Mouse (Mus musculus): Measurements from ENCODE around the gene Arsb. TPM values are rescaled to one million over a fixed set of nuclear protein-coding genes. Genes with fewer than 3 reads are reported as not detected.

Arsb gene
- 4.5 and 6.5 TPM in 2 replicates for polyA plus RNA-seq (2016; fragmentation: Nextera tagmentation; extraction: Ambion mirVana)

- WGBS = under 1% methylated on average over 66 of the region's 66 CpGs
These were observed at the start of gene Arsb for GRCm38 (mm10) chr13:93771588-93772278. Gene Arsb, plus strand, starts transcription at chr13:93771630.

GRCm38 (mm10) chr13:93721916-93722315 is 49.5 kb upstream of the Arsb start:
- Histone ChIP-seq H3K4me3 (no peak overlapping the region), H3K27ac (replicated peaks) (no peak overlapping the region), H3K4me1 (peaks cover 13% of the 10 kb centered on the region), H3K9me3 (replicated peaks) (no peaks in the 10 kb centered on the region), H3K27me3 (ENCODE audit: low read depth, poor library complexity, severe bottlenecking) (peaks cover 4% of the 10 kb centered on the region; the same call in 1 of the 2 replicates), H3K36me3 (no peaks in the 10 kb centered on the region)
- DNase-seq (ENCODE audit: low spot score) = no peak
- WGBS = 89% methylated on average over 4 of the region's 4 CpGs

More at GRCm38 (mm10) chr13:93771588-93772278, at the start of gene Arsb:
- peak within 1 kb of the TSS; percentile 93 for H3K27ac ChIP-seq (replicated peaks)
- H3K36me3 ChIP-seq = no peaks in the 10 kb centered on the region
- H3K4me3 ChIP-seq = peak within 1 kb of the TSS; percentile 64
- no peaks in the 10 kb centered on the region for H3K9me3 ChIP-seq (replicated peaks)
- peak; percentile 90 for DNase-seq (ENCODE audit: low spot score)
- peaks cover 17% of the 10 kb centered on the region for H3K4me1 ChIP-seq
- peaks cover 38% of the 10 kb centered on the region for H3K27me3 ChIP-seq (ENCODE audit: low read depth, poor library complexity, severe bottlenecking)

- Histone ChIP-seq H3K9me3 (replicated peaks) (no peaks in the 10 kb centered on the region), H3K27ac (replicated peaks) (no peak overlapping the region), H3K4me1 (peaks cover 8% of the 10 kb centered on the region), H3K36me3 (no peaks in the 10 kb centered on the region), H3K4me3 (no peak overlapping the region), H3K27me3 (ENCODE audit: low read depth, poor library complexity, severe bottlenecking) (peaks cover 4% of the 10 kb centered on the region; the same call in 1 of the 2 replicates)
- DNase-seq (ENCODE audit: low spot score) = no peak
- 85% methylated on average over 3 of the region's 3 CpGs for WGBS
These were observed 48.0 kb upstream of the Arsb start for GRCm38 (mm10) chr13:93723455-93723854.

- H3K27ac ChIP-seq (replicated peaks) = no peak overlapping the region
- WGBS = 42% methylated on average over 2 of the region's 2 CpGs
- no peak for DNase-seq (ENCODE audit: low spot score)
- no peak overlapping the region for H3K4me3 ChIP-seq
- H3K27me3 ChIP-seq (ENCODE audit: low read depth, poor library complexity, severe bottlenecking) = peaks cover 4% of the 10 kb centered on the region; the same call in 1 of the 2 replicates
- no peaks in the 10 kb centered on the region for H3K9me3 ChIP-seq (replicated peaks)
- no peaks in the 10 kb centered on the region for H3K36me3 ChIP-seq
- peaks cover 8% of the 10 kb centered on the region for H3K4me1 ChIP-seq
These were observed 47.2 kb upstream of the Arsb start for GRCm38 (mm10) chr13:93724206-93724605.

GRCm38 (mm10) chr13:93735131-93735636 is 36.2 kb upstream of the Arsb start:
- H3K9me3 ChIP-seq (replicated peaks) = no peaks in the 10 kb centered on the region
- no peaks in the 10 kb centered on the region for H3K36me3 ChIP-seq
- no peaks in the 10 kb centered on the region for H3K27me3 ChIP-seq (ENCODE audit: low read depth, poor library complexity, severe bottlenecking)
- 91% methylated on average over 5 of the region's 5 CpGs for WGBS
- H3K27ac ChIP-seq (replicated peaks) = no peak overlapping the region
- no peak for DNase-seq (ENCODE audit: low spot score)
- no peak overlapping the region for H3K4me3 ChIP-seq
- H3K4me1 ChIP-seq = no peaks in the 10 kb centered on the region

- 42% methylated on average over 8 of the region's 8 CpGs for WGBS
- Histone ChIP-seq H3K27ac (replicated peaks) (no peak overlapping the region), H3K4me3 (no peak overlapping the region), H3K36me3 (no peaks in the 10 kb centered on the region), H3K4me1 (peaks cover 8% of the 10 kb centered on the region; the same call in 1 of the 2 replicates), H3K9me3 (replicated peaks) (no peaks in the 10 kb centered on the region), H3K27me3 (ENCODE audit: low read depth, poor library complexity, severe bottlenecking) (no peaks in the 10 kb centered on the region)
- DNase-seq (ENCODE audit: low spot score) = no peak
These were observed 27.3 kb upstream of the Arsb start for GRCm38 (mm10) chr13:93744118-93744517.

GRCm38 (mm10) chr13:93752597-93753400 is 18.6 kb upstream of the Arsb start:
- Histone ChIP-seq H3K4me3 (peak overlapping the region; percentile 26; the same call in 1 of the 2 replicates), H3K36me3 (no peaks in the 10 kb centered on the region), H3K27ac (replicated peaks) (peak overlapping the region; percentile 84), H3K4me1 (peaks cover 52% of the 10 kb centered on the region), H3K9me3 (replicated peaks) (no peaks in the 10 kb centered on the region), H3K27me3 (ENCODE audit: low read depth, poor library complexity, severe bottlenecking) (no peaks in the 10 kb centered on the region; the same call in 1 of the 2 replicates)
- DNase-seq (ENCODE audit: low spot score) = peak; percentile 72
- 30% methylated on average over 14 of the region's 14 CpGs for WGBS

- Histone ChIP-seq H3K9me3 (replicated peaks) (no peaks in the 10 kb centered on the region), H3K27ac (replicated peaks) (no peak overlapping the region), H3K4me1 (peaks cover 63% of the 10 kb centered on the region), H3K4me3 (no peak overlapping the region), H3K27me3 (ENCODE audit: low read depth, poor library complexity, severe bottlenecking) (no peaks in the 10 kb centered on the region; the same call in 1 of the 2 replicates), H3K36me3 (no peaks in the 10 kb centered on the region)
- no peak for DNase-seq (ENCODE audit: low spot score)
- 90% methylated on average over 4 of the region's 4 CpGs for WGBS
These were observed 16.3 kb upstream of the Arsb start for GRCm38 (mm10) chr13:93755084-93755483.

- no peak for DNase-seq (ENCODE audit: low spot score)
- 91% methylated on average over 7 of the region's 7 CpGs for WGBS
- H3K4me3 ChIP-seq = no peak overlapping the region
- H3K4me1 ChIP-seq = peaks cover 57% of the 10 kb centered on the region
- no peak overlapping the region; the same call in 1 of the 2 replicates for H3K27ac ChIP-seq (replicated peaks)
- no peaks in the 10 kb centered on the region; the same call in 1 of the 2 replicates for H3K36me3 ChIP-seq
- no peaks in the 10 kb centered on the region; the same call in 1 of the 2 replicates for H3K27me3 ChIP-seq (ENCODE audit: low read depth, poor library complexity, severe bottlenecking)
- H3K9me3 ChIP-seq (replicated peaks) = no peaks in the 10 kb centered on the region
These were observed 14.8 kb upstream of the Arsb start for GRCm38 (mm10) chr13:93756674-93757073.

GRCm38 (mm10) chr13:93757514-93757913 is 13.9 kb upstream of the Arsb start:
- WGBS = 91% methylated on average over 6 of the region's 6 CpGs
- H3K9me3 ChIP-seq (replicated peaks) = no peaks in the 10 kb centered on the region
- H3K27me3 ChIP-seq (ENCODE audit: low read depth, poor library complexity, severe bottlenecking) = no peaks in the 10 kb centered on the region; the same call in 1 of the 2 replicates
- peak overlapping the region; percentile 56 for H3K27ac ChIP-seq (replicated peaks)
- DNase-seq (ENCODE audit: low spot score) = no peak
- H3K4me3 ChIP-seq = no peak overlapping the region
- no peaks in the 10 kb centered on the region; the same call in 1 of the 2 replicates for H3K36me3 ChIP-seq
- H3K4me1 ChIP-seq = peaks cover 49% of the 10 kb centered on the region

- Histone ChIP-seq H3K36me3 (no peaks in the 10 kb centered on the region; the same call in 1 of the 2 replicates), H3K4me1 (peaks cover 41% of the 10 kb centered on the region), H3K4me3 (no peak overlapping the region), H3K27ac (replicated peaks) (peak overlapping the region; percentile 56), H3K27me3 (ENCODE audit: low read depth, poor library complexity, severe bottlenecking) (no peaks in the 10 kb centered on the region; the same call in 1 of the 2 replicates), H3K9me3 (replicated peaks) (no peaks in the 10 kb centered on the region)
- 50% methylated on average over 14 of the region's 14 CpGs for WGBS
- DNase-seq (ENCODE audit: low spot score) = no peak
These were observed 13.1 kb upstream of the Arsb start for GRCm38 (mm10) chr13:93758149-93758898.

- H3K27ac ChIP-seq (replicated peaks) = no peak overlapping the region
- H3K36me3 ChIP-seq = no peaks in the 10 kb centered on the region; the same call in 1 of the 2 replicates
- no peaks in the 10 kb centered on the region; the same call in 1 of the 2 replicates for H3K27me3 ChIP-seq (ENCODE audit: low read depth, poor library complexity, severe bottlenecking)
- H3K4me3 ChIP-seq = no peak overlapping the region
- no peak for DNase-seq (ENCODE audit: low spot score)
- H3K9me3 ChIP-seq (replicated peaks) = no peaks in the 10 kb centered on the region
- H3K4me1 ChIP-seq = peaks cover 22% of the 10 kb centered on the region
- WGBS = 93% methylated on average over 8 of the region's 8 CpGs
These were observed 9.6 kb upstream of the Arsb start for GRCm38 (mm10) chr13:93761831-93762230.

Data from midbrain, embryonic 10.5 days (tissue).